Mouse (Mus musculus) C2C12 (cell line): ENCODE measurements around the gene Usp8.

ENCODE experiments used
- CTCF ChIP-seq: IDR thresholded peaks from one replicate; pipeline ENCODE4 v1.5.1; 2011; ENCODE audit not compliant: control insufficient read depth, insufficient read depth, insufficient read length
- FOSL1 ChIP-seq: IDR thresholded peaks from one replicate; pipeline ENCODE4 v1.8.0; 2011; ENCODE audit warnings: mild to moderate bottlenecking, low read length; ENCODE audit not compliant: poor library complexity, insufficient read depth, severe bottlenecking
- MAX ChIP-seq: IDR thresholded peaks from one replicate; pipeline ENCODE4 v1.6.1; 2011; ENCODE audit warnings: mild to moderate bottlenecking, control low read depth

- TF ChIP-seq MAX (no peak), CTCF (no peak), FOSL1 (no peak)
Measured at GRCm38 (mm10) chr2:126781478-126781877, 74.3 kb downstream of the Usp8 start.
